ENCODE assay signal across 8 mouse cellular contexts in genomic region chr12:21119446-21119845, GRCm38 (mm10).
A peak's percentile ranks its signal among the peaks of the same experiment; 100 is the strongest.
DNase-seq lines count a peak whose midpoint lies in the region; ATAC-seq and TF ChIP-seq lines count a peak whose summit lies in the region.

No protein-coding gene starts in this region.

- H3K9me3 ChIP-seq in hindbrain, embryonic 13.5 days: no peaks in the 10 kb centered on the region
- H3K9me3 ChIP-seq in hindbrain, embryonic 12.5 days (replicated peaks): no peaks in the 10 kb centered on the region
- H3K9me3 ChIP-seq in heart, embryonic 15.5 days (replicated peaks): no peaks in the 10 kb centered on the region
- H3K9me3 ChIP-seq in lung, embryonic 16.5 days (ENCODE audit: control insufficient read depth, low read length): no peaks in the 10 kb centered on the region
- H3K9me3 ChIP-seq in midbrain, postnatal 0 days (ENCODE audit: low read length): no peaks in the 10 kb centered on the region

- no peak for DNase-seq in midbrain, postnatal 0 days (ENCODE audit: low spot score)
- no peak for DNase-seq in ovary, postnatal 36 days (ENCODE audit: low spot score)
- no peak for DNase-seq in testis, postnatal 10 days (ENCODE audit: low spot score)

- TF ChIP-seq CTCF in midbrain, postnatal 0 days (IDR thresholded peaks at IDR 0.05): no peak

- no peaks in the 10 kb centered on the region for H3K36me3 ChIP-seq in hindbrain, embryonic 13.5 days
- no peaks in the 10 kb centered on the region for H3K36me3 ChIP-seq in hindbrain, embryonic 12.5 days
- no peaks in the 10 kb centered on the region for H3K36me3 ChIP-seq in heart, embryonic 15.5 days
- no peaks in the 10 kb centered on the region for H3K36me3 ChIP-seq in lung, embryonic 16.5 days (ENCODE audit: control insufficient read depth, insufficient read depth, low read length)
- H3K36me3 ChIP-seq in midbrain, postnatal 0 days (ENCODE audit: insufficient read depth, low read length): no peaks in the 10 kb centered on the region

- no peak overlapping the region for H3K4me2 ChIP-seq in hindbrain, embryonic 13.5 days
- no peak overlapping the region for H3K4me2 ChIP-seq in hindbrain, embryonic 12.5 days (replicated peaks)
- no peak overlapping the region for H3K4me2 ChIP-seq in heart, embryonic 15.5 days
- H3K4me2 ChIP-seq in lung, embryonic 16.5 days (ENCODE audit: low read depth, low read length): no peak overlapping the region
- H3K4me2 ChIP-seq in midbrain, postnatal 0 days (ENCODE audit: low read depth, low read length, poor library complexity, severe bottlenecking): no peak overlapping the region

- WGBS in hindbrain, embryonic 13.5 days: 83% methylated on average over 3 of the region's 3 CpGs
- WGBS in hindbrain, embryonic 12.5 days: 78% methylated on average over 3 of the region's 3 CpGs
- 48% methylated on average over 3 of the region's 3 CpGs for WGBS in heart, embryonic 15.5 days
- 57% methylated on average over 3 of the region's 3 CpGs for WGBS in lung, embryonic 16.5 days
- 69% methylated on average over 3 of the region's 3 CpGs for WGBS in midbrain, postnatal 0 days

- no peaks in the 10 kb centered on the region for H3K27me3 ChIP-seq in hindbrain, embryonic 13.5 days
- no peaks in the 10 kb centered on the region for H3K27me3 ChIP-seq in hindbrain, embryonic 12.5 days
- H3K27me3 ChIP-seq in heart, embryonic 15.5 days: no peaks in the 10 kb centered on the region
- no peaks in the 10 kb centered on the region for H3K27me3 ChIP-seq in lung, embryonic 16.5 days (ENCODE audit: control insufficient read depth, insufficient read depth, low read depth, low read length)
- H3K27me3 ChIP-seq in midbrain, postnatal 0 days (ENCODE audit: insufficient read depth, low read length): no peaks in the 10 kb centered on the region

- no peak for ATAC-seq in hindbrain, embryonic 13.5 days (ENCODE audit: low FRiP score)
- ATAC-seq in hindbrain, embryonic 12.5 days (ENCODE audit: low FRiP score): no peak
- ATAC-seq in heart, embryonic 15.5 days (replicated peaks; ENCODE audit: insufficient number of reproducible peaks, insufficient read depth, low FRiP score, low read depth): 0 out of 2 replicates have a peak, but pooled peaks have one; percentile 35
- peak; percentile 78 for ATAC-seq in lung, embryonic 16.5 days (ENCODE audit: low read depth)
- ATAC-seq in midbrain, postnatal 0 days (ENCODE audit: low FRiP score): no peak

- H3K4me1 ChIP-seq in hindbrain, embryonic 13.5 days (replicated peaks): peaks cover 19% of the 10 kb centered on the region
- H3K4me1 ChIP-seq in hindbrain, embryonic 12.5 days: peaks cover 2% of the 10 kb centered on the region
- H3K4me1 ChIP-seq in brown adipose tissue, adult 24 weeks (ENCODE audit: control insufficient read depth, insufficient read depth, insufficient read length, low read length): peaks cover 19% of the 10 kb centered on the region
- H3K4me1 ChIP-seq in heart, embryonic 15.5 days (replicated peaks): peaks cover 10% of the 10 kb centered on the region
- H3K4me1 ChIP-seq in lung, embryonic 16.5 days (replicated peaks; ENCODE audit: control insufficient read depth, insufficient read depth, low read length): peaks cover 4% of the 10 kb centered on the region; the same call in 1 of the 2 replicates
- no peaks in the 10 kb centered on the region for H3K4me1 ChIP-seq in midbrain, postnatal 0 days (ENCODE audit: insufficient read depth, low read length)

- H3K27ac ChIP-seq in hindbrain, embryonic 13.5 days: peak overlapping the region; percentile 13; the same call in 1 of the 2 replicates
- no peak overlapping the region for H3K27ac ChIP-seq in hindbrain, embryonic 12.5 days
- 0 out of 2 replicates have a peak overlapping the region, but pooled peaks have one; percentile 17 for H3K27ac ChIP-seq in brown adipose tissue, adult 24 weeks (replicated peaks; ENCODE audit: low read depth, low read length)
- peak overlapping the region; percentile 6; the same call in 1 of the 2 replicates for H3K27ac ChIP-seq in heart, embryonic 15.5 days
- 0 out of 2 replicates have a peak overlapping the region, but pooled peaks have one; percentile 36 for H3K27ac ChIP-seq in lung, embryonic 16.5 days (ENCODE audit: low read length)
- no peak overlapping the region for H3K27ac ChIP-seq in midbrain, postnatal 0 days (ENCODE audit: low read depth, low read length)

- H3K9ac ChIP-seq in hindbrain, embryonic 13.5 days: no peak overlapping the region
- no peak overlapping the region for H3K9ac ChIP-seq in hindbrain, embryonic 12.5 days
- H3K9ac ChIP-seq in heart, embryonic 15.5 days: no peak overlapping the region
- no peak overlapping the region for H3K9ac ChIP-seq in lung, embryonic 16.5 days (ENCODE audit: low read length)
- H3K9ac ChIP-seq in midbrain, postnatal 0 days (replicated peaks; ENCODE audit: low read length, poor library complexity, severe bottlenecking): no peak overlapping the region

- no peak overlapping the region for H3K4me3 ChIP-seq in hindbrain, embryonic 13.5 days
- H3K4me3 ChIP-seq in hindbrain, embryonic 12.5 days: no peak overlapping the region
- no peak overlapping the region for H3K4me3 ChIP-seq in brown adipose tissue, adult 24 weeks (ENCODE audit: insufficient read depth, low read depth, low read length)
- no peak overlapping the region for H3K4me3 ChIP-seq in heart, embryonic 15.5 days
- no peak overlapping the region for H3K4me3 ChIP-seq in lung, embryonic 16.5 days (ENCODE audit: low read length)
- no peak overlapping the region for H3K4me3 ChIP-seq in midbrain, postnatal 0 days (ENCODE audit: low read depth, low read length)

Comparison
In these comparisons a context has a peak if more than half of its experiments do, and no peak if none do; other contexts are left out.
1. H3K27ac ChIP-seq: peak in hindbrain, embryonic 13.5 days (single experiment), brown adipose tissue, adult 24 weeks (single experiment), heart, embryonic 15.5 days (single experiment) and lung, embryonic 16.5 days (single experiment); none in hindbrain, embryonic 12.5 days (single experiment) and midbrain, postnatal 0 days (single experiment).
2. ATAC-seq: peak in heart, embryonic 15.5 days (single experiment) and lung, embryonic 16.5 days (single experiment); none in hindbrain, embryonic 13.5 days (single experiment), hindbrain, embryonic 12.5 days (single experiment) and midbrain, postnatal 0 days (single experiment).